Mouse (Mus musculus): ENCODE results near the gene Prkar1b. TPM values are rescaled to one million over a fixed set of nuclear protein-coding genes. Genes with fewer than 3 reads are reported as not detected.

Prkar1b gene
- total RNA-seq, 2 experiments from 2014 or later: 375 to 428 TPM

DNA sequence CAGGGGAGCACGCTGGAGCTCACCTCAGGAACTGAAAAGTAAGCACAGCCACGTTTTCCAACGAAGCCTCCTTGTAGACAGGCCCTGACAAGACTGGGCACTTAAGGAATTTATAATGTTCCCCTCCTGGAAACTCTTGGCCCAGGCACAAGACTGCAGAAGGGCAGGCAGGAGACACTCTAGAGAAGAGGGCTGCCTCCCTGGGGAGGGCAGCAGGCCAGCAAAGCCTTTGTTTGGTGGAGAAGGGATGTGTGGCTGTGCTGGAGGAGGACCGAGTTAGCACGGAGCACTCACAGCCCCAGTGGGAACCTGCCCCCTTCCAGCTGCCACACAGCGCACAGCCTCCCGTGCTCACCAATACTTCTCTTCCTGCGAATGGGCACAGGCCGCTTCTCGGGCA, 161.8 kb downstream of the Prkar1b start:
- no peak for DNase-seq (ENCODE audit: extremely low spot score in 1 of 2, low spot score in 1 of 2)

DNA sequence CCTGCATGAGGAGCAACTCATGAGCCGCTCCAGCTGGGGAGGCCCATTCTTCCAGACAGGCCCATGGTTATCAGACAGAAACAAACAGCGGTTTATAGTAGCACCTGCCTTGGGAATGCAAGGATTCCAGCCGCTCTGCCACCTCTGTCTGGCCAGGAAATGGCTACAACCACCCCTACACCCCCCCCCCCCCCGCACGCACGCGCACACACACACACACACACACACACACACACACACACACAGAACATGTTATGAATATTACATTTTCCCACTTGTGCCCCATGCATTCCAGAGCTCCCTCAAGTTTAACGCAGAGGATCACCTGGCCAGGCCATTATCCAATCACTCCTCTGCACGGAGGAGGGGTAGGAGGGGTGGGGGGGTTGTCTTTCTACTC, 167.9 kb downstream of the Prkar1b start:
- no peak for DNase-seq (ENCODE audit: extremely low spot score in 1 of 2, low spot score in 1 of 2)

DNA sequence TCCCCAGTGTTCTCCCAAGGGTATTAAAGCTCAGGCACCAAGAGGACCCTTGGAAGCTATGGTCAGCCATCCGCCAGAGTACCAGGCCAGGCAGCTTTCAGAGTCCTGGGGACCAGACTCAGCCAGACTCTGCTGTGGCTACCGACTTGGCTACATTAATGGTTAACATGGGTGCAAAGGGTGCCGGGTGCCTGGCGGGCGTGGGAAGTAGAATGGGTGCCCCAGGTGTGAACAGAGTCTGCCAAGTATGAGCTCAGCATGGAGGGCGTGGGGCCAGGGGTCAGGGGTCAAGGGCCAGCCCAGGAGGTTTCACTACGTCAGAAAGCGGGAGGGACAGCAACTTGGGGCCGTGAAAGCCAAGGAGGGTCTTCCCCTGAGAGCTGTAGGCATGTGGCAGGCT, 169.2 kb downstream of the Prkar1b start:
- no peak for DNase-seq (ENCODE audit: extremely low spot score in 1 of 2, low spot score in 1 of 2)

DNA sequence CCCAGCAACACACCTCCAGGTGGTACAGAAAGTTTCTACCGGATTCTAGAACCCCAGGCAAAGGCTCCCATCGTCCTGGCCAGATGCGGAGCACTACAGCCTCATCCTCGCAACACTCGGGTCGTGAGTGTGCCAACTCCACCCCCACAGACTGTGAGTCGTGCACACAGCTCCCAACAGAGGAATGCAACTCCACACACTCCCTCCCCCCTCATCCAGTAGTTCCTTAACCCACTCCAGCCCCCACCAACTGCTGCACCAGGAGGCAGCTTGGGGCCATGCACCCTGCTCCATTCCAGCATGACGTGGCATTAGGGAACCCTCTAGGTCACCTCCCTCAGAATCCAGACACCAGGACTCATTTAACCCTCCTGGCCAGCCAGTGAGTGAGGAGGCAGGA, 170.0 kb downstream of the Prkar1b start:
- DNase-seq (ENCODE audit: extremely low spot score in 1 of 2, low spot score in 1 of 2): no peak

DNA sequence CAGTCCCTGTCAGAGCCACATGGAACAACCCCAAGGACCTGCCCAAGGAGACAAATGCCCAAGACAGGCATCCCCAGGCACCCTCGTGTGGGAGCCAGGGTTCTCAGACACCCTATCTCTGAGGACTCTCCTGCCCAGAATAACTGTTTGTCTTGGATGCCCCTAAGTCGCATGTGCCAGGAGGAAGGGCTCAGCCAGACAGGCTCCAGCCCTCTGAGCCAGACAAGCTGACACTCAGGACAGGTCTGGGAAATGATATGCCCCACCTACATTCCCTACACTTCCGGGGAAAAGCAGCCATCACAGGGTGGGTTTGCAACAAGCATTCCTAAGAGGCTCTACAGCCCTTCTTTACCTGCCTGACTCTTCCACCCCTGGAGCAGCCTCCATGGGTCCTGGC, 172.0 kb downstream of the Prkar1b start:
- no peak for DNase-seq (ENCODE audit: extremely low spot score in 1 of 2, low spot score in 1 of 2)

DNA sequence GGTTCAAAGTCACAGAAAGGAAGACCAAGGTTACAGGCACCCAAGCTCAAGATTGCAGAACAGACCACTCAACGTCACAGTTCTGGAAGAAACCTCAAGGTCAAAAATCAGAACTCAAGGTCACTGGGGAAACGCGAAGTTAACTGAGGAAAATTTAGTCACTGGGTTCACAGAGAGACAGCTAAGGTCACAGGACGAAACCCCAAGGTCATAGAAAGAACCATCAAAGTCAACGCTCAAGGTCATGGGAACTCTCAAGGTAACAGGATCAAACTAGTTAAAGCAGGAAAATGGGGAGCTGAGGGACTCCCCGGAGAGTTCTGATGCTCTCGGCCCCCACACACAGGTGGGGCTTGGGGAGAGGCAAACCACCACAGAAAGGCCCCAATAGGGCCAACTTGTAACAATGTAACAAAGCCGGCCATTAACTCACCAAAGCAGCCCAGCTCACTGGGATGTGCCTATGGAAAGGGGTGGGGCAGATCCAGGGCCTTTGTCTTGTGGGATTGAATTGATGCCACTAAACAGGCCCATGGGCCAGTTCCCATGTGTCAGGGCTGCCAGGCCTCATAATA, 174.8 kb downstream of the Prkar1b start:
- DNase-seq (ENCODE audit: extremely low spot score in 1 of 2, low spot score in 1 of 2): no peak

DNA sequence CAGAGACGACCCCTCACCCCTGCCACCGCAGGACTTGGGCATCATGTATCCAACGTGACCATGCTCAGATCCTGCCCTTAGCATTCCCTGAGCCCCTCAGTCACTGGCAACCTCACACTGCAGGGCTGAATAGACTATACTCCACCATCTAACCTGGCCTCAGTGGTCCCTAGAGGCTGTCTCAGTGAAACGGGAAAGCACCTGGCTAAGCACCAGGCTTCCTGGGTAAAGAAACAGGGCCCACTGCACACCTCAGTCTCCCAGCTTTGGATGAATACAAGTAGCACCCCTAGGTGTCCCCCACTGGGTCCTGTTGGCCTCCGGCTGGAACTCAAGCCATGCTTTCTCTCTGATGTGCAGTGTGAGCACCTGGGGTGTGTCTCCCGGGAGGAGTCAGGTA, 176.3 kb downstream of the Prkar1b start:
- DNase-seq (ENCODE audit: extremely low spot score in 1 of 2, low spot score in 1 of 2): no peak

DNA sequence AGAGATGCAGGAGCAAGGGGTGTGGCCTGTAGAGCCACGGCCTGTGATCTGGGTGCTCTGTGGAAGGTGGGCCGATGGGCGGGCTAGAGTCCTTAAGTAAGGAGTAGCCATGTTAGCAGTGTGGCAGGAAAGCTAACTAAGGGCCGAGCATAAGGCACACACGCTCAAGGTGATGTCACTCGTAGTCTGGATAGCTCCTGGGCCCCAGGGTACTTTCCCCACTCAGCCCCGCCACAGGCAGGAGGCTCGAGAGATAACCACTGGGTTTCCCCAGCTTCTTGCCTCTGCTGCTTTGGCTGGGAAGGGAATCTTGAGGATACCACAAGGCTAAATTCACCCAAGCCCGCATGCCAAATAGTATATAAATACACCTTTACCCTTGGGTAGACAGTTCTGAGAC, 178.4 kb downstream of the Prkar1b start:
- DNase-seq (ENCODE audit: extremely low spot score in 1 of 2, low spot score in 1 of 2): no peak

DNA sequence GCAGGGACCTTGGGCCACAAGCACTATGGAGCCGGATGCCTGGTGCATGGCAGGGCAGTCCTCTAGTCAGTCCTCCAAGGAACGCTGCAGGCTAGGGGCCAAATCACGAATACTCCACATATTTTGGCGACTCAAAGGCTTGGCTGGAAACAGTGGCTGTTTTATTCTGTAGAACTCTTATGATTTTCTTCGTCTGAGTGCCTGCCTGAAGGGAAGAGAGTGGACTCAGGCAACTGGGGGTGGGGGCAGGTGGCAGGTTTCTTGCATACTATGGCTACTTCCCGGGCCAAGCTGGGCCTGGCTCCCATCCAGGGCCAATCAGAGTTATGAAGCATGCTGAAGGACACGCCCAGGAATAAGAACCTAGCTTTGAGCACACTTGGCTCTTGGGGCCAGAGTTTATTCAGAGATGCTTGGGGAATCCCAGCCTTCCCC, 179.7 kb downstream of the Prkar1b start:
- DNase-seq (ENCODE audit: extremely low spot score in 1 of 2, low spot score in 1 of 2): no peak

Other genes starting within 250 kb of the Prkar1b start
- gene Pdgfa, start 152.6 kb downstream of the Prkar1b start, total RNA-seq (2021): 10 to 100 TPM; 42.3 to 45.8 TPM
- gene Dnaaf5, start 222 bp upstream of the Prkar1b start, total RNA-seq (2021): 1 to 10 TPM; 6.8 to 7.6 TPM
- gene Sun1, start 50.6 kb upstream of the Prkar1b start, total RNA-seq (2021): 10 to 100 TPM; 65.6 to 86.5 TPM
- gene Get4, start 102.3 kb upstream of the Prkar1b start, total RNA-seq (2021): 10 to 100 TPM; 45.2 to 55.3 TPM
- 100 to 1,000 TPM; 207 to 215 TPM for gene Adap1, start 175.6 kb upstream of the Prkar1b start, total RNA-seq (2021)
- gene Cox19, start 201.4 kb upstream of the Prkar1b start, total RNA-seq (2021): 10 to 100 TPM; 66.7 to 67.9 TPM
- not detected for gene Cyp2w1, start 202.6 kb upstream of the Prkar1b start, total RNA-seq (2021)
- 10 to 100 TPM; 12.7 to 13.1 TPM for gene Gpr146, start 227.7 kb upstream of the Prkar1b start, total RNA-seq (2021)

All from layer of hippocampus, postnatal 25 days (tissue).